Mouse (Mus musculus) MEL-GATA-1-ER (cell line): Measurements from ENCODE around the gene Gpr176.
"Not testable (repeated sequence)": the region's sequence is repeated elsewhere in the genome, so short reads cannot be mapped to it uniquely, and the experiment has no call there.

Experiments used
- DNase-seq: peaks from one replicate; pipeline ENCODE4 v3.0.0-alpha.2; 2012; ENCODE audit warnings: low read depth; ENCODE audit errors: extremely low read depth

Gpr176 gene

DNA sequence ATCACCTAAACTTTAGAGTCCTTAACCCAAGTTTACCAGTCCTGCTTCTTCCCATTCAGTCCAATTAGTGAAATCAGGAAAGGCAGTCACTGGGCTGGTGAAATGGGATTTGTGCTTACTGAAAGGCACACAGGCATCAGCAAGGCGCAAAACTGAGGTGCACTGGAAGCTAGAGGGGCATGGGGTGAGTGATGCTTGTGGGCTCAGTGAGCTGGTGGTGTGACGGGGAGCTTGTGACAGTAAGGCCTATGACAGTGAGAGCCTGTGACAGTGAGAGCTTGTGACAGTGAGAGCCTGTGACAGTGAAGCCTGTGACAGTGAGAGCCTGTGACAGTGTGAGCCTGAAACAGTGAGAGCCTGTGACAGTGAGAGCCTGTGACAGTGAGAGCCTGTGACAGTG is 71.6 kb downstream of the Gpr176 start:
- DNase-seq: no peak

DNA sequence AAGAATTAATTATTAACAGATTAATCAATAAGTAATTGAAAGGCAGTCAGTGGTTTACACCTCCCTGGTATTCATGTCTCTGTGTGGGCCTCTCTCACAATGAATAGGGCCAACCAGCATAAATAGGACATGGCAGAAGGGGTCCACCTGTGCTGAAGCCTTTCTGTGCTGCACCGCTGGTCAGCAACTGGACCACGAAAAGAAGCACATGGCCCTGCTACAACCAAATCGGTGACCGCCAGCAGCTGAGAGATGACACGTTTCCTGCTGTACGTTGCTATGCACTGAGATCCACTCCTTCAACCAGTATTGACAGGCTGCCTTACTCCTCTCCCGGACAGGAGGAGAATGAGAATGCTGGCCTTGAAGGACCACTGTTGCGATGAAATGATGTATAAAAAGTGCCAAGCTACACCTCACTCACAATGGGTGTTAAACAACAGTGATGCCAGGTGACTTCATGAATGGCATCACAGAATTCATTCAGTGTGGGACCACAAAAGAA is 72.1 kb downstream of the Gpr176 start:
- DNase-seq: no peak

DNA sequence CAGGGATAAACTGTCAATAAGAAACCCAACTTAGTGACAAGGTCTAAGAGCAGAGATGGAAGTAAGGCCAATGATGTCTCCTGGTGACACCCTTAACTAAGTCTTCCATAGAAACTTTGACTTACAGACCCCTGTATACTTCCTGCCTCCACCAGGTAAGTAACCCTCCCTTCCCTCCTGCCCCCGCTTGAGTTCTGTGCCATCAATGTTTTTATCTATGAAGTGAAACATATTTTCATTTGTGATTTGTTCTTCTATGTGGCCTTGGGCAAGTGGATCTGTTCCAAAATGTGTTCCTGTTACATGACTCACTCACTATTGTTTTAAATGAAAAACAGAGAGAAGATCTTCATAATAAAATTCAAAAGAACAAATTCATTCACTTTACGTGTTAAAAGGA is 73.2 kb downstream of the Gpr176 start:
- no peak for DNase-seq

DNA sequence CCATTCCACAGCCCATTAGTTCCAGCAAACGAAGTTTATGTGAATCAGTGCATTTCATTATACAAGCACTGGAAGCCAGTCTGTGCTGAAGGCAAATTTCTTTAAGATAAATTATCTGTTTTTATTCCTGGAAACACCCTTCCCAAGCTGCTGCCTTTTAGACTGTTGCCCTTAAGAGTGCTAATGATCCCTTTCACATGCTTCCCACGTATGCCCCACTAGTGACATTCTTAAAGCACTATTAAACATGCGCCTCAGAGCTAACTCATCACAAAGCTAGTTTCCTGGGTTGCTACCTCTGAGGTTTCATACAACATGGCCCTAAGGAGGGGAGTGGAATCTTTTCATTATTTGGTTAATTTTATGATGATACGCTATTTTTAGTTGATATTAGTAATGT is 74.6 kb downstream of the Gpr176 start:
- no peak for DNase-seq

DNA sequence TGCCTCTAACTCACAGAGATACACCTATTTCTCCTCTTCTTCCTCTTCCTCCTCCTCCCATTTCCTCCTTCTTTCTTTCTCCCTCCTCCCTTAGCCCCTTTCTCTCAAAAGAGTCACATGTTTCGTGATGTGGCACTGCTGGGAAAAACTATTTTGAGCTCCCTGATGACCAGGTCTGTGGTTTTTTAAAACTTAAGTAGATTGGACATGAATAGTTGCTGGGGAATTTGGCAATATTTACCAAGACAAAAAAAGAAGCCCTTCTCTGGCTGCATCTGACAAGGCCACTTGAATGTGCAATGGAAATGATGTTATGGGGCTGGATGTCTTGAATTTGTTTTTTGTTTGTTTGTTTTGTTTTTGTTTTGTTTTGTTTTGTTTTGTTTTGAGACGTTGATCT is 75.3 kb downstream of the Gpr176 start:
- DNase-seq: no peak

DNA sequence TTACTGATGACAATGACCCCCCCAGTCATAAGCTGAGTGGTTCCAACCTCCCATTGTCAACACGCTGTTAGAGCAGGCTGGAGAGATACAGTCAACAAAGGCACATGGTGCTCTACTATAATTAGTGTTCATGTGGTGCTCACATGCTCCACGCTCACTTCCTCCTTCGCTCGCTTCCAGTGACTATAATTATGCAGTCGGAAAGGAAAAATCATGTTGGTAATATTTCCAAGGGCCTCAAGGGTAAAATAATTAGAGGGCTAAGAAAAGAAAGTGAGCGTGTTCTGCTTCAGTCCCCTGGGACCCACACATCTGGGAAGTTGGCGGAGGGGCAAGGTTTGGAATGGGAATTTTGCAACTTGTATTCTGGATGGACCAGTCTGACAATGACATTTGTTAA is 77.7 kb downstream of the Gpr176 start:
- no peak for DNase-seq

DNA sequence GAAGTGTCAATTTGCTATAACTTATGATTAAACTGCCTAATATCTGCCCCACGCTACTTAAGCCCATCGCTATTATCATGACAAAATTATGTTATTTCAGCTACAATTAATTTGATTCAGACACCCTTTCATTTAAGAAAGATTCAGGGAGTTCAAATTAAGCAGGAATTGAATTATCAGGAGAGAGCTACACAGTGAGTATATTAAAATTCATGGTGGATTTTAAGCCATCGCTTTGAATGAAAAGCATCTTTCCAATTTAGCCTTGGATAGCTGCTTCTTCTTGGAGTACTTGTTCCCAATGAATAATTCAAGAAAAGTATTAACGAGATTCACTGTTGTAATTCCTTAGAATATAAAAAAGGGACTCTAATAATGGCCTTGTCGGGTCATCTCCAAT is 79.6 kb downstream of the Gpr176 start:
- DNase-seq: no peak

DNA sequence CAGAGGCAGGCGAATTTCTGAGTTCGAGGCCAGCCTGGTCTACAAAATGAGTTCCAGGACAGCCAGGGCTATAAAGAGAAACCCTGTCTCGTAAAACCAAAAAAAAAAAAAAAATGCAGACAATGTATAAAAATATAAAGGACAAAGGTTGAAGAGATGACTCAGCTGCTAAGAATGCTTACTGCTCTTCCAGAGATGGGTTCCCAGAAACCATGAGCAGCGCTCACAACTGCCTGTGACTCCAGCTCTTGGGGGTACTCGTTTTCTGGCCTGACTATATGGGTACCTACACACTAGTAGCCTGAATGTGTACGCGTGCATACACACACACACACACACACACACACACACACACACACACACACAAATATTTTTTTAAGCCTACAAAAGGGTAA is 84.2 kb downstream of the Gpr176 start:
- DNase-seq: not testable (repeated sequence)

DNA sequence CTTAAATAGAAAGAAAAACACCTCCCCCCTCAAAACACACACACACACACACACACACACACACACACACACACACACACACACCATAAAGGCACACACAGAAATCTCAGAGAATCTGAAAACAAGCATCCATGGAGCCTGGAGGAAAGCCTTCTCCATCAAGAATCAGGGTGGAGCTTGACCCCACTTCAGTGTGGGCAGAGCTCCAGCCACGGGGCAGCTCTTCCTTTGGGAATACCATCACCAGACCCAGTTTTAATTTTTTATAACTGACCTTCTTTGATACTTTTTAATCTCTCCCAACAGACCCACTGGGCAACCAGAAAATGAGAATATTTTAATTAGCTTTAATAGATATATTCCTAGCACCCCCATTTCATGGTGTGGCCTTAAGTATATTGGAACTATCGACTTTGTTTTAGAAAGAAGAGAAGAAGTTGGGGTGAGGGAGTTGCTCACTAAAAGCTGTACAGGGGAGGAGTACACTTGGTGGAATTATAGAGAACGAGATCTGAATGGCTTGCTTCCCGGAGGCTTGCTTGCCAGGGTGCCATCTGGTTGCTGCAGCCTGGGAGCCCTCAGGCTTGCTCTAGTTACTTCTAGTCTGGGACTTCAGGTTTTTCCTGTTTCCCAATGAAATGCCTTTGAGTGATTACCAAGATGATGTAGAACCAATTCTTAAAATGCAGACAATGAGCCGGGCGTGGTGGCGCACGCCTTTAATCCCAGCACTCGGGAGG is 84.7 kb downstream of the Gpr176 start:
- DNase-seq: no peak

DNA sequence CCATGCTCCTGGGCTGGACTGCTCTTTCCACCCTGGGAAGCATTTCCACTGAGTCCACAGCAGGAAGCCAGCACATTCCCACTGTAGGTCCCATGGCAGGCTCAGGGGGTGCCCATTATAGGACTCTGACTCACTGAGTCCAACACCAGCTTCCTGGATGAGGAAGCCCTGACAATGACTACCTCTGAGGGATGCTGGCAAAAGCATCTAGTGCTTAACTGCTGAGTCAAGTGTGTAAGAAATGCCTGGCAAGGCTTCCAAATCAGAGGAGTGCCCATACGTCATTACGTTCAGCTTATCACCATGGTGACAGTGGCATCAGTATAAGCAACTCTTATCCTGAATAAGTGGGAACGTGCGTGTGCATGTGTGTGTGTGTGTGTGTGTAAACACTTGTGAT is 85.5 kb downstream of the Gpr176 start:
- DNase-seq: no peak

DNA sequence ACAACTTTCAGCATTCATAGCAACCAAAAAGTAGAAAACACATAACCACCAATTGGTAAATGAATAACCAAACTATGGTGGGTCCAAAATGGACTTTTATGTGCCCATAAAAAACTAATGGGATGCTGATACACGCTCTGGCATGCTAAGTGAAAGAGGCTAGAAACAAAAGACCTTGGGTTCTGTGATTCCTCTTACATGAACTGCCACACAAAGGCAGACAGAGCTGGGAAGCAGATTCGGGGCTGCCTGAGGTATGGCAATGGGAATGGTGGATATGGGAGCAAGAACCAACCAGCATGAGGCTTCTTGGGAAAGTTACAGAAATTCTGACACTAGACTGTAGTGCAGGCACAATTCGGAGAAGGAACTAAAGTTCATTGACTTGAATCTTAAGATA is 90.8 kb downstream of the Gpr176 start:
- DNase-seq: no peak

DNA sequence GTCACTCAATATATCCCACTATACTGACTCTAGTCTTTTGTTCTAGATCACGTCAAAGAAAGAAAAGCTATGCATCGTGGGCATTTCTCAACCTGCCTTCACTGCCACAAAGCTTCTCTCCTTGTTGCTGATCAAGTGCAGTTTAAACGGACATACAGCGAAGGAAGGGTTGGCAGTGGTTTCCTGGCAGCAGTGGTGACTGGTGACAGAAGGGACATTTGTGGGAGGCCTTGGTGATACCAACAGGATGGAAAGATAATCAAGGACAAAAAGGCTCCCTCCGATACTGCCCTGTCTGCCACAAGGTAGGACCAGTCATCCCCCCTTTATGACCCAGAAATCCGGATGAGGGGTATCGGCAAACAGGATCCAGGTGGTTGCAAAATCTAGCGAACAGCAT is 95.0 kb downstream of the Gpr176 start:
- DNase-seq: no peak

DNA sequence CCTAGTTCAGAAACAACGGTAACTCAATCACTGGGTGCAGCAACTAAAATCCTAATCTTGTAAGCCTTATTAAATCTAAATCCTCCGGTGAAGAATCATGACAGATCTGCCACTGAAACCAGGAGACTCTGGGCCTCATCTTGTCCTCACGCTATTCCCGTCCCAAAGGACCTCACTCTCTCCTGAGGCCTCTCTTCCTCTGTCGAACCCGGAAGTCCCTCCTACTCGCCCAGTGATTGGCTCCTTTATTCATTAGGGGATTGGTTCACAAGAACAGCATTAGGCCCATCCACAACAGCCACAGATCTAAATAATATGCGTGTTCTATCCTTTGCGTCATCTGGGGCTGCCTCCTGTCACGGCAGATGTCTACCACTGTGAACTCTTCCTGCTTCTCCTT is 101.6 kb downstream of the Gpr176 start:
- no peak for DNase-seq

DNA sequence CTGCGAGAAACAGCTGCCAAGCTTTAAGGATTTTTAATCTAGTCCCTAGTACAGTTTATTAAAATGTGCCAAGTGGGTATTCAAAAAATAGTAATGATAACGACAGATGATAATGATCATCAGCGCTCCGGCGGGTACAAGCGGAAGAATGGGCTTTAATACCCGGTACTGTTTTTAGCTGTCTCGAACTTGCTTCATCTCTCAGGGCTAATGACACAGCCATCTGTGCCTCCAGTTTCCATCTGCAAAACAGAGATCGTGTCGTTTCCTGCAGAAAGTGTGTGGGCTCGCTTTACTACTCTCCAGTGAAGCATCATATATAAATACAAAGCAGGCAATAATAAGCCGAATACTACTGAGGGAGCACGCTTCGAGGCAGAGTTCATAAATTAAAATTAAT is 103.0 kb downstream of the Gpr176 start:
- no peak for DNase-seq

DNA sequence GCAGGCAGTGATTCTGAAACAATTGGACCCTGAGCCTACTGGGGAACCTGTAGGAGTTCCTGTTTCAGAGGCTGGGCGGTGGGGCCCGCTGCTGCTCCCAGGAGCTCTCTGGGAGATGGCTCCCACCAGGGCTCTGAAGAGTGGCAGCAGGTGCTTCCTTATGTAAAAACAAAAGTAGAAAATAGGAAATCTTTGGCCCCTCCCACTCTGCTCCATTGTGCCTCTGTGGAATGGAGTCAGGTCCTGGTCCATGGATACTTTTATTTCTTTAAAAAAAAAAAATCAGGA is 109.4 kb downstream of the Gpr176 start:
- DNase-seq: no peak

DNA sequence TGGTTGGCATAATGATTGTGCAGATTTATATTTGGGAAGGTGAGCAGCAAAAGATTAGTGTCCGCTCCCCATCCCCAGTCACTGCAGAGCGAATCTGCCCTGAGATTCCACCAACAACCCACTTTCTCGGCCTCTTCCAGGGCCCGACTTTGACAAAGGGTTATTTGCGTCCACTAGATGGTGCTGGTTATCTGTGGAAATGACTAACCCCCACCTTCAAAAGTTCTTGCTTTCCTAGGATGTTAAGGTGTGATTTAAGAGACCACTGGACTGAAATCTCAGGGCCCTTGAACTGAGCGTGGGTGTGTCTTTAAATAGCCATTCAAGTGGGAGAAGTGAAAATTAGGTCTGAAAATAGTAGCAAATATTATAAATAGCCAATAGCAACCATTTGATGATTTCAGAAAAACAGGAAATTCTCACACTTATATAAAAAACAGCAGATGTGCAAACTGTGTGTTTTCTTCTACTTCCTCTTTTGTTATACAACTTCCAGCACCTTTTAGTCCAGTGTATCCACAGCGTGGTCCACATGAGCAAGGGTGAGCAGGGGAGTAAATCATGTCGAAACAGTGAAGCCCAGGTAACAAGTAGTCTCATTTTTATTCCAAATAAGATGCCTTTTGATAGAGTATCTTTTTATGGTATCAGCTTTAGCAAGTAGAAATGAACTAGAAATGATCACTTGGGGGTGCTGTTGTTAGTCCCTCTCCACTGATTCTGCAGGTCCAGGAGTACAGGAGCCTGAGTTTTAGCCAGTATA is 109.9 kb downstream of the Gpr176 start:
- DNase-seq: peak; percentile 39

DNA sequence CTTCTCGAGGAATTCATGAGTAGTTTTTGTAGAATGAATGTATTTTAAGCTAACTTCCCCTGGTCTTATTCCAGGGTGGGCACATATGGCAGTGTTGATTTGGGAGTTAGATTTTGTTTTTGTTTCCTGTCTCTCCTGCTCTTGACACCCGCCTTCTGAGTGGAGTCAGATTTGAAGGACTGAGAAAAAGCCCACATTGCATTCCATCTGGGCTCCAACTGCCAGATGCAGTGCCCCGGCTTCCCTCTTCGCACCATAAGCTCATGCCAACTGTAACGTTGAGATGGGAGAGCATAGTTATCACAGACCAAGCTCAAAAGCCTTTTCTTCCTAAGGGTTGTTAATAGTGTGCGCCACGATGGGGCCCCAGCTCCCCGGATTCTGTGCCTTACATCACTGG is 110.5 kb downstream of the Gpr176 start:
- no peak for DNase-seq

DNA sequence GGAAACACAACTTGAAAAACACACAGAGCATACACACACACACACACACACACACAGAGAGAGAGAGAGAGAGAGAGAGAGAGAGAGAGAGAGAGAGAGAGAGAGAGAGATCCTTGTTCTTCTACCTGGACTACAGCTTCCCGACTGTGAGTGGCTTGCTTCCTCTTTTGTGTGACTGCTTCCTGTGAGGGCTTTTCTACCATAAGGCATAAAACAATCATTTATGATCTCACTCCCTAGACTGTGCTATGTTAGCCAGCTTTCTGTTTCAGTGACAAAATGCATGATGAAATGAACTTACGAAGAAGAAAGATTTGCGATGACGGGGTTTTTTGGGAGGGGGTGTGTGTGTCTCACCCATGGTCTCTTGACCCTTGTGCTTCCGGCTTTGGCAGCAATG is 113.5 kb downstream of the Gpr176 start:
- DNase-seq: no peak

DNA sequence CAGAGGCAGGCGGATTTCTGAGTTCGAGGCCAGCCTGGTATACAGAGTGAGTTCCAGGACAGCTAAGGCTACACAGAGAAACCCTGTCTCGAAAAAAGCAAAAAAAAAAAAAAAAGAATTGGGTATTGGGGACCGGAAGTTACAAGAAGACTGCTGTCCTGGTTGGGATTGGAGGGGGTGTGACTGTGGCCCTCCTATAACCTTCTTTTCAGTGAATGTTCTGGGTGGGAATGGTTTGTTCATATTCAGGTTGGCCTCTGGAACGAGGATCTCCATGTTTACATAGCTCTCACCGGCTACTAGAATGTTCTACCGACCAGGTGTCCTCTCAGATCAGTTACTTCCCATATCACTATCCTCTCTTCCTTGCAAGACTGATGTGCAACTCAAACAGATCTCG is 116.1 kb downstream of the Gpr176 start:
- DNase-seq: no peak

DNA sequence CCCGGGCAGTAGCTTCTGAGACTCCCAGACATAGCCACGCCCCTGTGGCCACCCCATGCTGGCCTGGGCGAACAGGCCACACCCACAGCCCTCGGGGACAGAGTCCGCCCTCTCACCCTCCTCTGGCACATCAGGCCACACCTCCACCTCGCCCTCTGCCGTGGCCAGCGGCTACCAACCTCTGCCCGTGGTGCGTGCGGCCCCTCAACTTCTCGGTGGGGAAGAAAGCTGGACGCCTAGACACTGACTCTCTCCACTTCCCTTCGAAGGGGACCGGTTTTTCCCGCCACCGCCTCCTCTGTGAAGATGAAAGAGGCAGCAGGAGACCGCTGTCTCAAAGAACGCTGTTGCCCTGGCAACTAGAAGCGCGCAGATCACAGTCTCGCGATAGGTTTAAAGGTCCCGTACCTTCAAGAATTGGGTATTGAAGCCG is 116.6 kb downstream of the Gpr176 start, which contains the start of gene Fsip1:
Gene Fsip1 (minus strand): TSS at position 346 of the 433 bp plus-strand sequence.
- no peak for DNase-seq

DNA sequence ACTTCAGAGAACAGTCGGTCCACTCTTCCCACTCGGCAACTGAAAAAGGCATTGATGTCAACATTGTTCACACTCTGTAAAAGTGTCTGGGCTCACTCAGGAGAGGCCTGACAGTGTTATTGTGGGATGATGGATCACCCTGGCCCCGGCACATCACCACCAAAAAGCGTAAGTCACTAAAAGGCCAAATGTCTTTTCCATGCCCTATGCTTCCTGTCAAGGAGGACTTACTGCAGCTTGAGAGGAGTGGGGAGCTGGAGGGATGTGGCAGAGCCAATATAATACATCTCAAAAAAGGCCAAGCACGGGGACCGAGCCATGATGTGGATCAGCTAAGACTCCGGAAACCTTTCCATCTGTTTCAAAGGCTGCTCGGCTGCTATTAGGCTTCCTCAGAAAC is 118.7 kb downstream of the Gpr176 start:
- DNase-seq: no peak

DNA sequence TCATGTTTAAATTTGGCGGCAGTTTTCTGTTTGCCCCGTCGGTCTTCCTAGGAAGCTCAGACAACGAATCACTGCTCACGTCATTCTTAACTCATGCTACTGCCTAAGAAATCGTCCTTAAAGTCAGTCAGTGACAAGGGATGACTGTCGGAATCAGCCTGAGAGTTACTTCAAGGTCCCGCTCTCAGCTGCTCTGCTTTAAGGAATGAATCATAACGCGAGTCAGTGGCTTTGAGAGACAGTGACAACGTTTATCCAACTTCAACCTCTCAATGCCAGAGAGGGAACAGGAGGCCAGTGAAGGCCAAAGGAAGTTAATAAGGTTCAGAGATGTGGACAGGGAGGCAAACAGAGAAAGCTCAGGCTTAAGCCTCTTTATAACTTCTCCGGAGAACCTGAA is 124.3 kb downstream of the Gpr176 start:
- DNase-seq: no peak

DNA sequence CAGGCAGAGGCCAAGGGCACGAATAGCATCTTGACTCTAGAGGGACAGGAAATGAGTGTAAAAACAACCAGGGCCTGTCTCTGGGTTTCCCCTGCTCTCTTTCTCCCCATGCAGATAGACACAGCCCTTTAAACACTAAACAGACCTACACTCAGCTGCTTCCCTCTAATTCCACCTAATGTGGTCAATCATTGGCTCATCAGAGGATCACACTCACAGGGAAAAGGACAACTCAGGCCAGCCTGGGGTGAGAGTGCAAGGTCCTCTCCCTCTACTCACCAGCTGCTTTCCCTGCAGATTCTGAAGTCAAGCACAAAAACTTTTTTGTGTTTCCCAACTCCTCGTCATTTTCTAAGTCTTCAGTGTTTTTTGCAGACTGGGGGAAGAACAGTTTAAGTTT is 125.2 kb downstream of the Gpr176 start:
- DNase-seq: no peak
